Mouse (Mus musculus): ENCODE results near the gene Fggy. TPM values are rescaled to one million over a fixed set of nuclear protein-coding genes. Genes with fewer than 3 reads are reported as not detected.

Fggy gene
- polyA plus RNA-seq, 1 experiment from 2014 or later, result 10.4 TPM

DNA sequence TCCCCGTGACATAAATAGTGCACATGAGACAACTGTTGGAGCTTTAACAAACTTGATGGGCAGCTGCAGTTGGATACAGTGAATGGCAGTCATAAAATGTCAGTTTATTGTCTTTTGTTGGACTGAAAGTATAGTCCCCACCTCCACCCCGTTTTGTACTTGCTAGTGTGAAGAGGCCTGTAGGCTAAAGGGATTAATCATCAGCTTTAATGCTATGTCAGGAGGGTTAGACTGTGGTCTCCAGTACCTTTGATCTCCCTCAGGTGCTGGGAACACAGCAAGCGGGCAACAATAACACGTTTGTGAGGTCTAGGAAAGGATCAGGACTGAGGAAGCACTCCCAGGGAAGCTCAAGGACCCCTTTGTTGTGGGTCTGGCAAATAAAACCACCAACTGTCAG is 214.6 kb downstream of the Fggy start:
- Histone ChIP-seq H3K4me2 (no peak overlapping the region), H3K9ac (no peak overlapping the region), H3K4me3 (no peak overlapping the region), H3K36me3 (no peaks in the 10 kb centered on the region), H3K9me3 (replicated peaks) (no peaks in the 10 kb centered on the region), H3K27ac (no peak overlapping the region), H3K4me1 (0 out of 2 replicates have a peak, but pooled peaks cover 3% of the 10 kb centered on the region), H3K27me3 (replicated peaks) (no peaks in the 10 kb centered on the region)
- 49% methylated on average over 4 of the region's 4 CpGs for WGBS (ENCODE audit: insufficient replicate concordance)
- ATAC-seq, result no peak

DNA sequence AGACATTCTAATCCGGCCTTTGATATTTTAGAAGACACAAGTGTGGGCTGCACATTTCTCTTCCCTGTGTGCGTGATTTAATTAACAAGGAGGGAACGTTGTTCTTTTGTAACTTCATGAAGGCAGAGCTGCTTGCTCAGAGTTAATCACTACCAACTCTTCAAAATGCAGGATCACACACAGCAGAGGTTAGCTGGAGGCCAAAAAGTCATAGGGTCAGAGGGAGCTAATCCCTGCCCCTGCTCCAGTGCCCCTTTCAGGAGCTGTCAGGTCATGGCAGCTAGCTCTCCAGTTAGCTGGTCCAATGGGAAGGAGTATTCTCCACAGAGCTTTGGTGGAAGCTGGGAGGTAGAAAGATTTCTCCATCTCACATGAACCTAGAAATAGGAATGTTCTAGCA is 215.4 kb downstream of the Fggy start:
- Histone ChIP-seq H3K36me3 (no peaks in the 10 kb centered on the region), H3K4me3 (no peak overlapping the region), H3K27me3 (replicated peaks) (no peaks in the 10 kb centered on the region), H3K9me3 (replicated peaks) (no peaks in the 10 kb centered on the region), H3K27ac (no peak overlapping the region), H3K4me1 (0 out of 2 replicates have a peak, but pooled peaks cover 3% of the 10 kb centered on the region), H3K4me2 (no peak overlapping the region), H3K9ac (no peak overlapping the region)
- no peak for ATAC-seq
- 73% methylated on average over 3 of the region's 3 CpGs for WGBS (ENCODE audit: insufficient replicate concordance)

DNA sequence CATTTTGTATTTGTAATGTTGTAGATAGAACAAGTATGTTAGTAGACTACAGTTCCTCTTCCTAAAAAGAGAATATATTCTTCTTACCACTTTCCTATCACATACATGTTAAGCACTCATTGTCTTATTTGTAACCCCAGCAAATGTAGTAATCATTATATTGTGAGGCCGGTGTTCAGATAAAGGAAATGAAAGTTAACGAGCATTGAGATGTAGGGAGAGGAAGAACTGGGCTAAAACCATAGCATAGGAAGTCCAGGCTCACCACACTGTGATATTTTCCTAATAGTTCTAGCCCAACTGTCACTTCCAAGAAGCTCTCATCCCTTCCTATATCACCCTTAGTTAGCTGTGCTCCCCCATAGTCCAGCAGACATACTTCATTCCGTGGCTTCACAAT is 218.3 kb downstream of the Fggy start:
- no peak overlapping the region for H3K27ac ChIP-seq
- ATAC-seq, result no peak
- no peaks in the 10 kb centered on the region for H3K9me3 ChIP-seq (replicated peaks)
- 52% methylated on average over 3 of the region's 3 CpGs for WGBS (ENCODE audit: insufficient replicate concordance)
- H3K4me1 ChIP-seq, result 0 out of 2 replicates have a peak, but pooled peaks cover 3% of the 10 kb centered on the region
- no peak overlapping the region for H3K4me3 ChIP-seq
- H3K4me2 ChIP-seq, result no peak overlapping the region
- no peaks in the 10 kb centered on the region for H3K36me3 ChIP-seq
- H3K27me3 ChIP-seq (replicated peaks), result no peaks in the 10 kb centered on the region
- H3K9ac ChIP-seq, result no peak overlapping the region

DNA sequence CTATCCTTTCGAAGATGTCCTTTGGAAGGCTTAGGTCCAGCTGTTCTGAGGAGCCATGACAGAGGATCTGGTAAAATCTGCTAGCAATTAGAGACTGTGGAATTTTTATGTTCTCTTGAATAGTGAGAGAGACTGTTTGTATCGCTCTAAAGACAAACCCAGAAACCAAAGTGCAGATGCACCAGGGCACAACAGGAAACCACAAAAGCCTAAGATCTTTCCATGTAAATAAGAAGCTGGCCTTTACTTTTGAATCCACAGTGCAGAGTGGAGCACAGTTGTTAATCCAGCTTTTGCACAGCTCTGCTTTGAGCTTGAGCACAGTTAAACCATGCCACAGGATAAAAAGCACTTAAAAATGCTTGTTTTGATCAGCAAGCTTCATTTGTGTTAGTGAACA is 220.5 kb downstream of the Fggy start:
- no peaks in the 10 kb centered on the region for H3K36me3 ChIP-seq
- 0 out of 2 replicates have a peak, but pooled peaks cover 3% of the 10 kb centered on the region for H3K4me1 ChIP-seq
- 46% methylated on average over 2 of the region's 2 CpGs for WGBS (ENCODE audit: insufficient replicate concordance)
- H3K4me2 ChIP-seq, result no peak overlapping the region
- no peak overlapping the region for H3K9ac ChIP-seq
- no peaks in the 10 kb centered on the region for H3K27me3 ChIP-seq (replicated peaks)
- H3K27ac ChIP-seq, result no peak overlapping the region
- H3K9me3 ChIP-seq (replicated peaks), result no peaks in the 10 kb centered on the region
- no peak for ATAC-seq
- no peak overlapping the region for H3K4me3 ChIP-seq

DNA sequence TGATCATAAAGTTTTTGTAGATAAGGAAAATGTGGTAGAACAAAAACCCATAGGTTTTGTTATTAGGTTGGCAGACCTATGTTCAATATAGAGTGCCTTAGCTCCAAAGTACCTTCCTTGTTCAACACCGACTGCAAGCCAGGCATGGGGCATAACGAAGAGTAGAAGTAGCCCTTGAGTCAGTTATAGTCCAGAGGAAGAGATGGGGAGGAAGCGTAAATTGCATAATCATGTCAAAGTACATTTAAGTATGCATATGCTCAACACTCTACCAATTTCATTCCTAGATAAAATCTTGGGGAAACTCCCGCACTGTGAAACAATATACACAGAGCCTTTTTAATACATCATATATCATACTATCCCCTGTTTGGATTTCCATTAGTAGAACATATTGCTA is 221.2 kb downstream of the Fggy start:
- Histone ChIP-seq H3K36me3 (no peaks in the 10 kb centered on the region), H3K9me3 (replicated peaks) (no peaks in the 10 kb centered on the region), H3K4me3 (no peak overlapping the region), H3K27ac (no peak overlapping the region), H3K27me3 (replicated peaks) (no peaks in the 10 kb centered on the region), H3K4me2 (no peak overlapping the region), H3K4me1 (0 out of 2 replicates have a peak, but pooled peaks cover 3% of the 10 kb centered on the region), H3K9ac (no peak overlapping the region)
- WGBS (ENCODE audit: insufficient replicate concordance), result 67% methylated on average over 4 of the region's 4 CpGs
- no peak for ATAC-seq

DNA sequence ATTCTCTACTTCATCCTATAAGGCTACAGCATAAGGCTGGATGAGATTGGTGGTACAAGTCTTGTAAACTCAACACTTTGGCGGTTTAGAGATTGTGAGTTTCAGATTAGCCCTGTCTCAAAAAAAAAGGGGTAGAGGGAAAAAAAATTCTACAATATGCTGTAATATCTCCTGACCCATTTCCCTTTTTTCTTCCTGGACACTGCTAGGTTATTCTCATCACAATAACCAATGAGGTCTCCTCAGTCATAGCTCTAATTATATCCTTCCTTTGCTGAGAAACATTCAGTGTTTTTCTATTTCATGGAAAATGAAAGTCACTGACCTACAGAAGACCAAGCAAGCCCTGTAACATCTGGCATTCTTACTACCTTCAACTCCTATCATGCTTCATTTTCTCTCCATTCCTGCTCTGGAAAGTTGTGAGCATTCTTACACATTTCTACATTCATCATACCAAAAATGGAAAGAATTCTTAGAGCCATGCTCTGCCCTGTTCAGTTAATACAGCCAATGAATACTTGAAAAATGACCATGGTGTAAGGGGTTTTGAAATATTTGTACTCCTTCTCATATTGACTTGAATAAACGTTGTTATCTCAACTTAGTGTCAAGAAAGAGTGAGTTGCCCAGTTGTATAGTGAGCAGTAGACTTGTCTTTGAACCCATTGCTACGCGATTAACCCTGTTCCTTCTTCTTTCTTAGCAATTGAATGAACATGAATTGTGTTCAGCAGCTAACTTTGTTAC is 227.0 kb downstream of the Fggy start:
- no peak overlapping the region for H3K4me3 ChIP-seq
- H3K4me2 ChIP-seq, result no peak overlapping the region
- WGBS (ENCODE audit: insufficient replicate concordance), result 67% methylated on average over 4 of the region's 4 CpGs
- no peaks in the 10 kb centered on the region for H3K9me3 ChIP-seq (replicated peaks)
- H3K9ac ChIP-seq, result no peak overlapping the region
- no peaks in the 10 kb centered on the region for H3K4me1 ChIP-seq
- no peaks in the 10 kb centered on the region for H3K36me3 ChIP-seq
- ATAC-seq, result no peak
- no peaks in the 10 kb centered on the region for H3K27me3 ChIP-seq (replicated peaks)
- H3K27ac ChIP-seq, result no peak overlapping the region

DNA sequence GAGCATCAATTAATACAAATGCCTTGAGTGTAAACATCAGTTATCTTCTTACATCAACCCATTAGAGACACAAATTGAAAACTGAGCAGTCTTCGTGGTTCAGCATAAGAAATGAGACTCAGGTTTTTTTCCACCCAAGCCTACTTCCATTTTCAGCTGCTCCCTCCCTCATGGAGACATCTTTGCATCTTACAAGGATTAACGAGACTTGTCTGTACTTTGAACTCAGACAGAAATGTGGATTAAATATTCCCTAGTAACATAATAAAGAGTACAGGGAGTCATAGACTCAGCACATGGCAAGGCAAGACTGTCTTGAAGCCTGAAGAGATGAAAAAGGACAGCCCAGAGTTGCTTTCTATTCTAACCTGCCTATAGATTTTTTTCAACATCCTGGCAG is 230.3 kb downstream of the Fggy start:
- Histone ChIP-seq H3K4me3 (no peak overlapping the region), H3K27ac (no peak overlapping the region), H3K4me2 (no peak overlapping the region), H3K9ac (no peak overlapping the region), H3K27me3 (replicated peaks) (no peaks in the 10 kb centered on the region), H3K4me1 (no peaks in the 10 kb centered on the region), H3K36me3 (no peaks in the 10 kb centered on the region), H3K9me3 (replicated peaks) (no peaks in the 10 kb centered on the region)
- ATAC-seq, result no peak
- 52% methylated on average over 2 of the region's 2 CpGs for WGBS (ENCODE audit: insufficient replicate concordance)

DNA sequence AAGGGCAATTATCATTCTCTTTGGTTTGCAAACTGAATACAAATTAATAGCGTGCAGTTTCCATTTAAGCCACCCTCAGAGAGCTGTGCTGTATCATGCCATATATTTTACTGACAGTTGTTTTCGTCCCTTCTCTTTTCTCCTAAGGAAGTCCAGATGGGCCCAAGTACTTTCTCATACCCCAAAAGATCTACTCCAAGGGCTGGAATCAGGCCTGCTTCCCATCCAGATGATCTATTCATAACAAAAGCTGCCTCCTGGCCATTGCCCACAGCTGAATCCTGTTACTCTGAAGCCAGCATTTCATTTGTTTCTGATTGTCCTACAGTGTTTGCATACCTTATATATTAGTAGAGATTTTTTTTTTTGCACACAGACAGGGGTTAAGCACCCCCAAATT is 231.6 kb downstream of the Fggy start:
- ATAC-seq, result no peak
- H3K9ac ChIP-seq, result no peak overlapping the region
- H3K36me3 ChIP-seq, result no peaks in the 10 kb centered on the region
- H3K4me3 ChIP-seq, result no peak overlapping the region
- H3K4me2 ChIP-seq, result no peak overlapping the region
- H3K4me1 ChIP-seq, result 0 out of 2 replicates have a peak, but pooled peaks cover 1% of the 10 kb centered on the region
- no peaks in the 10 kb centered on the region for H3K27me3 ChIP-seq (replicated peaks)
- 59% methylated on average over 2 of the region's 2 CpGs for WGBS (ENCODE audit: insufficient replicate concordance)
- H3K9me3 ChIP-seq (replicated peaks), result no peaks in the 10 kb centered on the region
- H3K27ac ChIP-seq, result no peak overlapping the region

DNA sequence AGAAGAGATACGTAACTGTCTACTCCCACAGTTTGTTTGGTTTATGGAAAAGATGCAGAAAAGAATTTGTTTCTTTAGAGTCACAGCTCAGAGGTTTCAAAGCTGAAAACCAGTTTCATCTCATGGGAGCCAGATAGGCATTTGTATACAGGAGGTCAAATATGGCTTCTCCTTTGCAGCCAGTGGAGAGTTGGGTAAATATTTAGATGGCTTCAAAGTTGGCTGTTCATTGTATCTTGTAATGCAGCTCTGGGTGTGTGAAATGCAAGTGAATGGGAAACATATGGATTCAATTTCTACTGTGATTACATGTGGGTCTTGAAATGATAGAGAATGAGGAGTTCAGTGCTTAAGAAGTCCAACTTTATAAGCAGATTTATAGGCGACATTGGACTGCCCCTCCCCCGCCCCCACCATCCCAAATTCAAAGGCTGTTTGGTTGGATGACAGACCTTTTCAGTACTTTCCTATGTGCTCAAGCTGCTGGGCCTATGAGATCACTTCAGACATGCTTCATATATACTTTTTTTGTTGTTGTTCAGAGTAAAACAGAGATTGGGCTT is 234.7 kb downstream of the Fggy start:
- ATAC-seq, result no peak
- WGBS (ENCODE audit: insufficient replicate concordance), result 63% methylated on average over 3 of the region's 3 CpGs

DNA sequence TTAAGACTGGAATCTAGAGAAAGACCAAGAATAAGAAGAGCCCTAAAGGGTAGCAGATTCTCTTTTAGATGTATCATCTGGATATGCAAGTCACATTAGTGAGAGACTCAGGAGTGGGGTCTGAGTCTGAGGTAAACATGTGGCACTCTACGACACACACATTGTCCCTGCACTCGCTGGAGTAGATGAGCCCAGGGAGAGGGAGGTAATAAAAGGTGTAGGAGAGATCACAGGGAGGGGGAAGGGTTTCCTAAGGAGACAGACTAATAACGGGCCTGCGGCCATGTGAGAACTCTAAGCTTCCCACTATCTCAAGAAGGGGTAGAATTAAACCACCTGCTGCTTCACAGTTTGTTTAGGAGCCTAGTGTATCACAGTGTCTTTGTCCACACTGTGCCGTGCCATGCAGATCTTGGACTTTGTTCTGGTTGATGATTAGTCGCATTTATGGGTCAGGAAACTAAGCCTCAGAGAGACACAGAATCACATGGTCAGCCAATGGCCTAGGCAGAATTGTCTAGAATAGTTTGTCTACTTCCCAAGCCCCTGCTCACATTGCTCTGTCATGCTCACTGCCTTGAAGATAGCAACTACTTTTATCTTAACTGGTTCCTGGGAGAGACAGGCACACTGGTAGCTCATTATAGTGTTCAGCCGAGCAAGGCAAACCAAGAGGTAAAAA is 236.5 kb downstream of the Fggy start:
- H3K9ac ChIP-seq, result no peak overlapping the region
- WGBS (ENCODE audit: insufficient replicate concordance), result 57% methylated on average over 7 of the region's 7 CpGs

More for the DNA sequence above, 234.7 kb downstream of the Fggy start:
- H3K9ac ChIP-seq, result no peak overlapping the region
- no peak overlapping the region for H3K27ac ChIP-seq
- H3K4me3 ChIP-seq, result no peak overlapping the region
- H3K4me2 ChIP-seq, result no peak overlapping the region
- 0 out of 2 replicates have a peak, but pooled peaks cover 2% of the 10 kb centered on the region for H3K4me1 ChIP-seq
- H3K9me3 ChIP-seq (replicated peaks), result no peaks in the 10 kb centered on the region
- no peaks in the 10 kb centered on the region for H3K27me3 ChIP-seq (replicated peaks)
- no peaks in the 10 kb centered on the region for H3K36me3 ChIP-seq

DNA sequence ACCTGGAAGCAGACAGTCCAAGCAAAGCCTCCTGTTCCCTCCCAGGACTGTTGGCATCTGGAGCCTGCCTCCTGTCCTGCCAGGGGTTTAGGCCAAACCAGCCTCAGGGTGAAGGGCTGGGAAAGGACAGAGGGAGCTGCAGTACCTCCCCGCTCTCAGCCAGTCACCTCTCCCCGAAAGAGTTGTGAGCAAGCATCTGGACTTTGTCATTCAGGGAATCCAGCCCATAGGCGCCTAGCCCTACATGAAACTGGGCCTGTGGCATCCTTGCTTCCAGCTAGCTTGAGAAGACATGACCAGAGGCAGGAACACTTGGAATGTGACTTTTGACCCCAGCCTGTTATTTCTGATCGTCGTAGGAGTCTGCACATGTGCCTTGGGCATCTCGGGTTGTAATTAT is 237.3 kb downstream of the Fggy start:
- Histone ChIP-seq H3K4me2 (no peak overlapping the region), H3K9me3 (replicated peaks) (no peaks in the 10 kb centered on the region), H3K36me3 (no peaks in the 10 kb centered on the region), H3K4me1 (0 out of 2 replicates have a peak, but pooled peaks cover 2% of the 10 kb centered on the region), H3K4me3 (no peak overlapping the region), H3K27me3 (replicated peaks) (no peaks in the 10 kb centered on the region), H3K9ac (no peak overlapping the region), H3K27ac (0 out of 2 replicates have a peak overlapping the region, but pooled peaks have one; percentile 36)
- ATAC-seq, result no peak
- 63% methylated on average over 6 of the region's 6 CpGs for WGBS (ENCODE audit: insufficient replicate concordance)

More for the DNA sequence above, 236.5 kb downstream of the Fggy start:
- Histone ChIP-seq H3K4me1 (0 out of 2 replicates have a peak, but pooled peaks cover 2% of the 10 kb centered on the region), H3K27ac (no peak overlapping the region), H3K4me3 (no peak overlapping the region), H3K9me3 (replicated peaks) (no peaks in the 10 kb centered on the region), H3K27me3 (replicated peaks) (no peaks in the 10 kb centered on the region), H3K4me2 (no peak overlapping the region), H3K36me3 (no peaks in the 10 kb centered on the region)
- ATAC-seq, result peak; percentile 47; the same call in 1 of the 2 replicates

DNA sequence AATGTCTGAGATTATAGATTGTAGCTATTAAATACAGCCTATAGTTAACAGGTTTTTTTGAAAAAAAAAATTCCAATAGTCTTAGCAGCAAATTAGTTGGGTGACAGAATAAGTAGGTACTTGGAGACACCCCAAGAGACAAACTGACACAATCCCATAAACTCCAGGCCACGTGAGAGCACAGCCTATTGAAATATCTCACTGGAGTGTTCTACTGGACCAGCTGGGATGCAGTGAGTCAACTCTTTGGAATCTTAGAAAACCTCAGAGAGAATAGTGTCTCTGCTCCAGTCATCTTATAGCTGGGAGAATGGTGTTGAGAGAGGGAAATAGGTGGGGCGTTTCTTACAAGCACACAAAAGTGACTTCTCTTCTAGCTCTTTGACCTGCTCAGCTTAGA is 238.0 kb downstream of the Fggy start:
- Histone ChIP-seq H3K4me3 (no peak overlapping the region), H3K36me3 (no peaks in the 10 kb centered on the region), H3K4me1 (0 out of 2 replicates have a peak, but pooled peaks cover 2% of the 10 kb centered on the region), H3K27me3 (replicated peaks) (no peaks in the 10 kb centered on the region), H3K27ac (no peak overlapping the region), H3K9ac (no peak overlapping the region), H3K4me2 (no peak overlapping the region), H3K9me3 (replicated peaks) (no peaks in the 10 kb centered on the region)
- no peak for ATAC-seq
- WGBS (ENCODE audit: insufficient replicate concordance), result 39% methylated on average over 2 of the region's 2 CpGs

All from liver, embryonic 12.5 days (tissue).